ENCODE assay signal across 10 mouse cellular contexts in the genomic region with DNA sequence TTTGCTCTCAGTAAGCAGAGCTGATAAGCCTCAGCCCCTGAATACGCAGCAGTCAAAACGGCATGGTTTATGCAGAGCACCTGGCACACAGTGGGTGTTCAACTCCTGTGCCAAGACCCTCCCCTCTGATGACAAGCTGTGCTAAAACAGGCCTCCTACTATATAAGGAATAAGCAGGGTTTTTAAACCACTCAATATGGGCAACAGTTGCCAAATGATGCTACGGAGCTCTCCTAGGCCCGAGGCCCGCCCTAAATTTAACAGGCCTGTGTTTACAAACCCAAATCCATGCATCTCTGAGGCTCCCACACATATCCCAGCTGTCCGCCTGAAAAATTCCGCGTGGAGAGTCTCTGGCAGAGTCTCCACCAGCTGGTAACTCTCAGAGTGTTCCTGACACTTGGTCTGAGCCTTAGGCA. TPM values are rescaled to one million over a fixed set of nuclear protein-coding genes. Genes with fewer than 3 reads are reported as not detected.
DNase-seq lines count a peak whose midpoint lies in the region; TF ChIP-seq lines count a peak whose summit lies in the region.
"Had no signal": no experiment of that assay in that cellular context is flagged by ENCODE, and none has a peak within 500 bp of the region (broad histone marks: within the 10 kb centered on the region; RNA-seq: fewer than 3 reads in every experiment).

No protein-coding gene starts in this region.

- peak; percentile 31 to 47 for DNase-seq in kidney, postnatal 4 days
- no peak for DNase-seq in kidney, adult 18-20 months
- DNase-seq in frontal cortex, postnatal 14 days (ENCODE audit: low spot score in 2 of 2), result peak; percentile 52 to 67
- peak; percentile 63 to 81 for DNase-seq in left cerebral cortex, postnatal 36 days (ENCODE audit: low spot score in 2 of 2)
- DNase-seq in thymus, postnatal 25 days, result peak; percentile 60
- DNase-seq in kidney, adult 2 months, result no peak
- DNase-seq in spleen, postnatal 10 days (ENCODE audit: low spot score in 2 of 2), result no peak
- no peak for DNase-seq in urinary bladder, postnatal 36 days (ENCODE audit: low spot score in 2 of 2)
- DNase-seq: liver, embryonic 13.5 days had no signal

- H3K4me3 ChIP-seq in kidney, adult 2 months (ENCODE audit: insufficient read depth, low read depth, low read length), result no peak overlapping the region
- H3K4me3 ChIP-seq: liver, embryonic 13.5 days had no signal

- H3K27me3 ChIP-seq in kidney, adult 2 months (replicated peaks; ENCODE audit: control insufficient read depth, insufficient read depth, low read length), result no peaks in the 10 kb centered on the region
- H3K27me3 ChIP-seq: liver, embryonic 13.5 days had no signal

- intact Hi-C loops in left cerebral cortex, postnatal 36 days (cut with DNase I), result loop anchor here (5.0 kb wide), 1 partner anchor 51 kb away; no protein-coding TSS in a partner anchor

- no peaks in the 10 kb centered on the region for H3K4me1 ChIP-seq in kidney, adult 2 months (ENCODE audit: control insufficient read depth, insufficient read depth, low read length)
- H3K4me1 ChIP-seq: liver, embryonic 13.5 days had no signal

- WGBS in kidney, adult 2 months, result 60% methylated on average over 8 of the region's 8 CpGs

- TF ChIP-seq CTCF in kidney, adult 2 months (conservative IDR thresholded peaks at IDR 0.05; ENCODE audit: insufficient read depth, insufficient read length, low read depth, low read length), result no peak

- H3K36me3 ChIP-seq in kidney, adult 2 months (ENCODE audit: control insufficient read depth, insufficient read depth, low read length), result no peaks in the 10 kb centered on the region
- H3K36me3 ChIP-seq: liver, embryonic 13.5 days had no signal

- H3K27ac ChIP-seq in kidney, adult 2 months (ENCODE audit: insufficient read depth, low read depth, low read length), result no peak overlapping the region
- H3K27ac ChIP-seq: liver, embryonic 13.5 days had no signal

- TF ChIP-seq POLR2A in kidney, adult 2 months (IDR thresholded peaks at IDR 0.05; ENCODE audit: low read depth, low read length), result no peak

RNA-seq across cellular contexts. Expression of gene Ntrk3, which starts 19.6 kb away (rescaled TPM):
- 100 to 1,000 TPM; 138 to 174 TPM for total RNA-seq in left cerebral cortex, postnatal 36 days (2021)
- polyA plus RNA-seq in kidney, adult 2 months (2012; rRNA removed), result 9.0 and 9.7 TPM in 2 replicates
- total RNA-seq: granulocyte monocyte progenitor cell, adult 5-6 weeks had no signal

Comparison
In these comparisons a context has a peak if more than half of its experiments do, and no peak if none do; other contexts are left out.
1. DNase-seq: peak in kidney, postnatal 4 days (2 of 2), frontal cortex, postnatal 14 days (2 of 2), left cerebral cortex, postnatal 36 days (2 of 2) and thymus, postnatal 25 days (single experiment); none in kidney, adult 18-20 months (single experiment), kidney, adult 2 months (single experiment), spleen, postnatal 10 days (0 of 2) and urinary bladder, postnatal 36 days (0 of 2).